Mouse (Mus musculus): ENCODE measurements at regions not wholly inside any gene's neighbourhood (a gene's known extent, or its start where the extent isn't known, plus 50 kb on each side); places are given as distances from the start of the nearest gene placed in this dataset.
A peak's percentile ranks its signal among the peaks of the same experiment; 100 is the strongest.

DNA sequence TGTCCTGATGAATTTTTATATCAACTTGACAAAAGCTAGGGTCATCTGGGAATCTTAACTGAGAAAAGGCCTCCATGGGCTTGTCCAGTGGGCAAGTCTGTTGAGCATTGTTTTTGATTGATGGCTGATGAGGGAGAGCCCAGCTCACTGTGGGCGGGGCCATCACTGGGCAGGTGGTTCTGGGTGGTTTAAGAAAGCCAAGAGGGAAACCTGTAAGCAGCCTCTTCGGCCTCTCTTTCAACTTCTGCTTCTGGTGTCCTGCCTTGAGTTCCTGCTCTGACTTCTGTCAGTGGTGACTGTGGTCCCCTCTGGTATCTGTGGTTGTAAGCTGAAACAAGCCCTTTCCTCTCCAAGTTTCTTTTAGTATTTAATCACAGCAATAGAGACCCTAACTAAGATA is 102.6 kb downstream of the 1700001O22Rik start:
- ATAC-seq (replicated peaks; ENCODE audit: low FRiP score, low TSS enrichment, poor library complexity, severe bottlenecking), result no peak

DNA sequence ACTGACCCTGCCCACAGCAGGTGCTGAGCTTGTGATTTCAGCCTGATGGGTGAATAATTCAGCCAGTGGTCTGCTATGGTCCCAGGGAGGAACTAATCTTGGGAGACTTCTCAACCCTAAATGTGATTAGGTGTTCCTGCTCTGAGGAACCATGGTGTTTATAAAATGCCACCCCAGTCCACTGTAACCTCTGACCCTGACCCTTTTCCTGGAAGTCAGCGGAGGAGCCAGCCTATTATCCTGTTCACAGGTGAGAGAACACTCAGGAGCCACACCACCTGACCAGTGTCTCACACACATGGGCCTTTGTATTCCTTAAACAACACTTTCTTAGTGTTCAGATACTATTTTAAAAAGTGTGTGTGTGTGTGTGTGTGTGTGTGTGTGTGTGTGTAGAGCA is 103.0 kb downstream of the 1700001O22Rik start:
- no peak for ATAC-seq (replicated peaks; ENCODE audit: low FRiP score, low TSS enrichment, poor library complexity, severe bottlenecking)

DNA sequence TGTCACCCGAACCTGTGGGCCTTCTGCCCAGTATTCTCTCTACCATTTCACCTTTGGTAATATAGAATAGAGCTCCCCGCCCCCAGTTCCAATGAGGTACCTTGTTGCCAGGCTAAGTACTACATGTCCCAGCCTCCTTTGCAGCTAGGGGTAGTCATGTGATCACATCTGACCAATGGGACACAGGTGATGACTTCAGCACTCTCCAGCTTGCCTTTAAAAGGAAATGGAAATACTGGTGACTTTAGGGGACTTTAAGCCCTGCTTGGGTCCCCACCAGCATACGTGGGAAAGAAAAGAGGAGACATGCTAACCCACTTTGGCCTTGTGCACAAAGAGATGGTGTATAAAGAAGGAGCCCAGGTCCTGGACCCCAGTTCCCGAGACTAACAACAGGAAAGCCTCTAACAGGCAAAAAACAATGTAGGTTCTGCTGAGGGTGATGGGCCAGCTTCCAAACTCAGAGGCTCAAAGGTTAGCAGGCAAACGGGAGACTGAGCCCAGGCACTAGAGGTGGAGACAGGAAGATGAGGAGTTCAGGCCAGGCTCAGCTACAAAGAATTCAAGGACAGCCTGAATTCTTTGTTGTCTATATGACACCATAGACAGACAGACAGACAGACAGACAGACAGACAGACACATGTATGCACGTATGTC is 103.5 kb downstream of the 1700001O22Rik start:
- peak; percentile 95 for ATAC-seq (replicated peaks; ENCODE audit: low FRiP score, low TSS enrichment, poor library complexity, severe bottlenecking)

DNA sequence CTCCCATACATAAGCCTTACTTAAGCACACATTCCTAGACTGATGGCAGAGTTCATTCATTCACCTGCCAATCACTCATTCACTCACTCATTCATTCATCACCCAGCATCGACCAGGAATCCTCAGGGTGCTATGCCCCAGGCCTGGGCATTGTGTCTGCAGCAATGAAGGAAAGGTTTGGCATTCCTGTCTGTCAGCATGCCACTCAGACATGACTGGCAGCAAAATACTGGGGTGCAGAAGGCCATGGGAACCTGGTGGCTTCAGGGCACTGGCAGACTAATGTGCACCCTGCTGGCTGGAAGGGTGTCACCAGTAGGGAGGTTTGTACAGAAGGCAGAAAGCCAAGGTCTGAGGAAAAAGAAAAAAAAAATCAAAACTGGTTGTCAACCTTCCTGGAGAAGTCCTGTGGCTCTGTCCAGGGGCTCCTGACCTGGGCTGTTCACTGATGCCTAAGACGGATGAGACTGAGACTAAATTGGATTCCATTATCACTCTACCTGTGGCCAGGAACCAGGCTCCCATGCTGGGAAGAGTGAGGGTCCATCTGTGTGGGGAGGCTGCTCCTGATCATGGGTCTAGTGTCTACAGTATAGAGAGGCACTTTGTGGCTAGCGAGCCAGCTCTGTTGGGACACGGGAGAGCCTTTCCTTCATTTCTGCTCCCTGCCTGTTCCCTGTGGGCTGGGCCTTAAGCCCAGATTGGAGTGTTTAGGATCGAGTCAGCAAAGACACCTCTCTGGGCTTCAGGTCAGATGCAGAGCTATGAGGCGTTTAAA is 104.1 kb downstream of the Cstad start:
- no peak for ATAC-seq (replicated peaks; ENCODE audit: low FRiP score, low TSS enrichment, poor library complexity, severe bottlenecking)

DNA sequence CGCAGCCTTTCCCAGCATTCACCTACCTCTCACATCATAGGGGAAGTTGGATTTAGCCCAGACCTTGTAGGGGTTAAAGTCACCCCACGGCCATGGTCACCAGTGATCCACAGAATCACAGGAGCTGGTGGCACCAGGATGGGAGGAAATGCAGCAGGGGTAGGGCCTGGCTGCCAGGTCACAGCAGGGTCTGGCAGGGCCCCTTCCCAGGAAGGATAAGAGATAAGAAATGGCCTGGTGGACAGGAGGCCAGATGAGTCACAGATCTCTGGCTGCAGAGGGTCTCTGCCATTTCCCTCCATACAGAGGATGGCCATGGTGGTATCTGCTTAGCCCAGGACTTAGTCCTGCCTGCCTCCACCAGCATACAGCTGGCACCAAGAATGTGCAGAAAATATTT is 103.0 kb downstream of the Cstad start:
- no peak for ATAC-seq (replicated peaks; ENCODE audit: low FRiP score, low TSS enrichment, poor library complexity, severe bottlenecking)

DNA sequence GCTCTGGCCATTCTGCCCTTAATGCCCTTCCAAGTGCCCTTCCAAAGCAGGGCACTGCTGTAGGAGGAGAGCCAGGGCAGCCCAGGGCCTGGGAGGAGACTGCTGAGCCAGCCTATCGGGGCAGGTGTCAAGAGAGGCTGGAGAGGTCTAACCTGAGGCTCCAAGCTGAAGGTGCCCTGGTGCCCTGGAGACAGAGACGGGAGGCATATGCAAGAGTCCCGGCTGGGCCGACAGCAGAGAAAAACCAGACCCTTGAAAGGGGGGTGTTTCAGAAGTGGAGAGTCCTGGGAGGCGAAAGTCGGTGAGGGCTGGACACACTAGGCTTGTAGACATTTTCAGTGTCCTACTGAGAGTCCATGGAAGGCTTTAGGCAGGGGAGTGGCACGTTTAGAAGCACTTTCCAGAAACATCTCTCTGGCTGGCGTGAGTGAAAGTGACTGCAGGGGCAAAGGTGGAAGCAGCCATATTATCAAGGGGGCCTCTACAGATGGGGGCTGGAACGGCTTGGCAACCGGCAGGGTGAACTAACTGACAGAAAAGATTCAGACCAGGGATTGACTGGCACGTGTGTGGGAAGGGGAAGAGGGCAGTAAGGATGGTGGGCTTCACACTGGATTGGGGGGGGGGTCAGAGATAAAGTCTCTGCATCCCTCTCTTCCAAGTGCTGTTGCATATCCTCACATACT is 101.1 kb downstream of the Cstad start:
- no peak for ATAC-seq (replicated peaks; ENCODE audit: low FRiP score, low TSS enrichment, poor library complexity, severe bottlenecking)

DNA sequence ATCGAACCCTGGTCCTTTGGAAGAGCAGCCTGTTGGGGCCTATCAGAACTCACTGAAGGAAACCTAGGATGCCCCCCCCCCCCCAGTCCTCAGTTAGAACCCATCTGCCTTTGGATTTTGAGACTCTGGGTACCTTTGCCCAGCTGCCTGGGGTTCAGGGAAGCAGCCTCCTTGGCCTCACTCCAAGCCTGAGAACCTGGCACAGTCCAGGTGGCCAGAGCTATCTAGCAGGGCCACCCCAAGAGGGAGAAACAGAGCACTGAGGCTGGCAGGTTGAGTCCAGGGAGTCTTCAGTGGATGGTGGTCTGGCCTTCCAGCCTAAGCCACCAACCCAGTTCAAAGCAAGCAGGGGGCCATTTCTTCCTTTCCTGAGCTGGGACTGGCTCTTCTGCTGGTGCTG is 100.2 kb downstream of the Cstad start:
- ATAC-seq (replicated peaks; ENCODE audit: low FRiP score, low TSS enrichment, poor library complexity, severe bottlenecking), result no peak

DNA sequence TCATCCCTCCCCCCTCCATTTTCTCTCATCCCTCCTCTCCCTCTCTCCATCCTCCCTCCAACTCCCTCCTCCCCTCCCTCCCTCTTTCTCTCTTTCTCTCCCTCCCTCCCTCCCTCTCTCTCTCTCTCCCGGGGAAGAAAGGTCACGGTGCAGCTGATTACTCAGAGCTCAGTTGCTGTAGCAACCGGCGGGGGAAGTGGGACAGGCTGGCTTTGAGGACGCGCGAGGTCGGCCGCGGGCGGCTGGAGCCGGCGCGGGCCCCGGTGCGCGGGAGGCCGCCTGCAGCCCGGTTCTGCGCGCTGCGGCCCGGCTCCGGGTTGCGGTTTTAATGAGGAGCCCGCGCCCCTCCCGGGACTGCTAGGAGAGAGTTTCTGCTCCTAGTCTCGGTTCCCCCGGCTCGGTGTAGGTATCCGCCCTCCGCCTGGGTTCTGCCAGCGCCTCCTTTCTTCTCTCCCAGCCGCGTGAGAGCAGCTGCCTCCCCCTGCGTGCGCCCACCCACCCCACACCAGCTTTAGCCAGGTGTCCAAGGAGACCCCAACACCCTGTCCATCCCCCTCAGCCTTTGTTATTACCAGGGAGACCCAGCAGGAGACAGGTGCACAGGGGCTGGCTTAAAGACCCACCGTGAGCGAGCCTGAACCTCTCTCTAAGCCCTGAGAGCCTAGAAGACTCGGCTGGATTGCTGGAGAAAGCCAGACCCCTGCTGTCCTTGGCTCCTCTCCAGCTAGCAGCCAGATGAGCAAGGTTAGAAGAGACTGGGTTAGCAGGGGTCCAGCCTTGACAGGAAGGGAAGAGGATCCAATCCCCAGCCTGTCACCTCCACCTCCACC is 98.6 kb downstream of the Cstad start:
- no peak for ATAC-seq (replicated peaks; ENCODE audit: low FRiP score, low TSS enrichment, poor library complexity, severe bottlenecking)

DNA sequence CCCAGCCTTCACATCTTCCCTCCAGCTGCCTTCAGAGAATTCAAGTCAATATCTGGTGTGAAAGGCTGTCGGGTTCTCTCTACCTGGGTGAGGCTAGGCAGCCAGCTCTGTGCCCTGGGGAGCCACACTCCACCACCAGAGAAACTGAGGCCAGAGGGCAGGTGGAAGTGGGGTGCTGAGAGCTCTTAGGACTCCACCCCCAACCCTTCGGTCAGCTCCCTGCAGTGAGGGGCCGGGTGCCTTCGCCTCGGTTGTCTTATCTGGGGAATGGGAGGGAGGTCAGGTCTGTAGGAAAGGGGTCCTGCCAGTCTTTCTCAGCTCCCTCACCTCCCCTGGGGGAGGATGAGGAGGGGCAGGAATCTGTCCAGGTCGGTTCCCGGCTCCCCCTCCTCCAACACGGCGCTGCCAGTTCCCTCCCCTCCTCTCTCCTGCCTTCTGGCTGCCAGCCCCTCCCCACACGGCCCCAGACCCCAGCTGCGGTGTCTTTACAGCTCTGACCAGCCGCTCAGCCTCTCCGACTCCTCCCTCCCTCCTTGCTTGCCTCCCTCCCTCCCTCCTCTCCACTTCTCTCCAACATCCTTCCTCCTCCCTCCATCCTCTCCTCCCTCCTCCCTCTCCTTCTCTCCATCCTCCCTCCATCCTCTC is 97.8 kb downstream of the Cstad start:
- no peak for ATAC-seq (replicated peaks; ENCODE audit: low FRiP score, low TSS enrichment, poor library complexity, severe bottlenecking)

DNA sequence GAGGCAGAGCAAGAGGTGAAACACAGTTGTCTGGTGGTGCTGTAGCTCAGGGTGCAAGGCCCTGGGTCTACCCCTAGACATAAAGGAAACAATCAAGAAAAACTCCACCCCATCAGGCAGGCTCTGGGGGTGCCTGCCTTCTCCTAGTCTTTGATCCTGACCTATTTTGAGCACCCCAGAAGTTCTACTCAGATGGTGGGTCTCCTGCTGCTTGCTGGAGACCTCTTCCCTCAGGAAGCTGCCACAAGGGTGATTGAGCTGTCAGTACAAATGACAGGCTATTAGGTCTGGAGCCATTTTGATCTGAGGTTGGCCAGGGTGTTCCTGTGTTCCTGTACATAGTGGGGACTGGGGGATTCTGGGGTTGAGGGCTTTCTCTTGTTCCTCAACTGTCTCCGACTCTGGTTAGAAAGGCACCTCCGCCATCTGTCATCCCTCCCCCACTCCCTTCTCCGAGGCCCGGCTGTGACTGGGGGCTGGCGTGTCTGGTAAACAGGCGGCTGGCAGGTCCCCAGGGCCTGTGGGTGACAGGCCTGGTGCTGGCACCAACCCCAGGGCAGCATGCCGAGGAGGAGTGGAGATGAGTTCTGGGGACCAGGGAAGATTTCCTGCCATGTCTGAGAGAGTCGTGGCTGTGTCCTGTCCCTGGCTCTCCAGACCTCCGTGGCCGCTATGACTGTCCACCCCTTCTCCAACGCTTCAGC is 97.2 kb downstream of the Cstad start:
- ATAC-seq (replicated peaks; ENCODE audit: low FRiP score, low TSS enrichment, poor library complexity, severe bottlenecking), result 0 out of 2 replicates have a peak, but pooled peaks have one; percentile 23

DNA sequence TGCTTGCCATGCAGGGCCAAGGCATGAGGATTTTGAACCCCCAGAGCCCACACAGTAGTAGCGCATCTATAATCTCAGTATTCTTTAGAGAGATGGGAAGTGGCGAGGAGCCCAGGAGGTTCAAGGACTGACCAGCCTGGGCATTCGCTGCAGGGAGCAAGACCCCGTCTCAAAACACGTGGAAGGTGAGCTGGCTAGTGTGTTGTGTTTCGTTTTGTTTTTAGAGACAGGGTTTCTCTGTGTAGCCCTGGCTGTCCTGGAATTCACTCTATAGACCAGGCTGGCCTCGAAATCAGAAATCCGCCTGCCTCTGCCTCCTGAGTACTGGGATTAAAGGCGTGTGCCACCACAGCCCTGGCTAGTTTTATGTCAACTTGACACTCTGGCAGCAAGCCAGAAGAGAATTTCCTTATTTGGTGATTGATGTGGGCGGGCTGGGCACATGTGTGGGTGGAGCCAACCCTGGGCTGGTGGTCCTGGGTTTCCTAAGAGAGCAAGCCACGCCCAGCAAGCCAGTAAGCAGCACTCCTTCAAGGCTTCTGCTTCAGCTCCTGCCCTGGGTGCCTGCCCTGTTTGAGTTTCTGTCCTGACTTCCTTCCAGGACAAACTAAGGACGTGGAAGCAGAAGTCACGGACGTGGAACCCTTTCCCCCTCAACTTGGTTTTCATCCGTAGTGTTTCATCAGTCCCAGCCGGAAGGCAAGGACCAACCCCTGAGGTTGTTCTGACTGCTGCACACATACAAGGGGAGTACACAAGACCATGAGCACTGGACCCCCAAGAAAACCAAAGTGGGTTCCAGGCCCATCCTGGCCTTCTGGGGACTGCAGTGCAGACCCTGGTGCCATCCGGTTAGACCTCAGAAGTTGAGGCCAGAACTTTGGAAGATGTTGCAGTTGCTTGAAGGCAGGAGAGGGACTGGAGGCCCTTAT is 96.4 kb downstream of the Cstad start:
- no peak for ATAC-seq (replicated peaks; ENCODE audit: low FRiP score, low TSS enrichment, poor library complexity, severe bottlenecking)

DNA sequence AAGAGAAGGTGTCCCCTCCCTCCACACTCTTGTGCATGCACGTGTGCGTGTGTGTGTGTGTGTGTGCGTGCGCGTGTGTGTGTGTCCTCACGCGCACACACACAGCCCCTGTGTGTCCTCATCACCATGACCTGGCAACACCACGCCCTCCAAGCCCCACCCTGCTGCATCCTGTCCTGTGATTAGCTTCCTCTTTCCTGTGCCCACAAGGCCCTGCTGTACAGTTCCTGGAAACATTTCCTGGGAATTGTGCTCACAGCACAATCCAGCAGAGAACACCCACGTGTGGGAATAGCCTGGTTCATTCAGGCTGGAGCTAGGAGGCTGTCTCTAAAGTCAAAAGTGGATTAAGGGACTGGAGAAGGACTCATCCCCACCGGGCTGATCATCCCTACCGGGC is 95.5 kb downstream of the Cstad start:
- ATAC-seq (replicated peaks; ENCODE audit: low FRiP score, low TSS enrichment, poor library complexity, severe bottlenecking), result 0 out of 2 replicates have a peak, but pooled peaks have one; percentile 26

DNA sequence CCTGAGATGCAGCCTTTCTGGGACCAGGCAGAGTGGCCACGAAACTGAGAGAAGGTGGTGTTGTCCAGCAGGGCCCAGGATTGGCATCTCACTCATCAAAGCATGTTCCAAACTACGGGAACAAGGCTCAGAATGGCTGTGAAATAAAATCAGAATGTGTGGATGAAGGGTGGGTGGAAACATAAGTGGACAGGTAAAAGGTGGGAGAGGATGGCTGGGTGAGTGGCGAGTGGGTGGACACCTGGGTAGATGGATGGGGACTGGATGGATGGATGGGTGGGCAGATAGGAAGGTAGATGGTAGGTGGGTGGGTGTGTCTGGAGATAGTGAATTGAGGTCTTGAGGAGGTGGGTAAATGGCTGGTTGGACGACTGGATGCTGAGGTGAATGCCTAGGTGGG is 93.6 kb downstream of the Cstad start:
- ATAC-seq (replicated peaks; ENCODE audit: low FRiP score, low TSS enrichment, poor library complexity, severe bottlenecking), result no peak

DNA sequence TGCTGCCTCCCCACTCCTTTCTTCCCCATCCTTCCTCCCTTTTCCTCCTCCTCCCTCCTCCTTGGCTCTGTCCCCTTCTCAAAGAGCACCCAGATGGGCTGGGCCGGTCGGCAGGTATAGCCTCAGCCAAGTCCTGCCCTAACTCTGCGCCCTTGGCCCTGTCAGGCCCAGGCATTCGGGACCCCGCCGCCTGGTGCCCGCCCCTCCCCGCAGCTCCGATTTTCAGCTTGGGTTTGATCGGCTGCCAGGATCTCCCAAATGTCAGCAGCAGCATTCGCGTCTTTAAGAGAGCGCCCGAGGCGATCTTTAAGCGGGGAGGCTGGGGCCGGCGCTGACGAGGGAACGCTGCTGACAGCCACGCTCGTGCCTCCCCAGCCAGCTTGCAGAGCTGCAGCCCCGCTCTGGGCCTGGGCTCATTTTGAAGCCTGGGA is 92.3 kb downstream of the Cstad start:
- ATAC-seq (replicated peaks; ENCODE audit: low FRiP score, low TSS enrichment, poor library complexity, severe bottlenecking), result no peak

DNA sequence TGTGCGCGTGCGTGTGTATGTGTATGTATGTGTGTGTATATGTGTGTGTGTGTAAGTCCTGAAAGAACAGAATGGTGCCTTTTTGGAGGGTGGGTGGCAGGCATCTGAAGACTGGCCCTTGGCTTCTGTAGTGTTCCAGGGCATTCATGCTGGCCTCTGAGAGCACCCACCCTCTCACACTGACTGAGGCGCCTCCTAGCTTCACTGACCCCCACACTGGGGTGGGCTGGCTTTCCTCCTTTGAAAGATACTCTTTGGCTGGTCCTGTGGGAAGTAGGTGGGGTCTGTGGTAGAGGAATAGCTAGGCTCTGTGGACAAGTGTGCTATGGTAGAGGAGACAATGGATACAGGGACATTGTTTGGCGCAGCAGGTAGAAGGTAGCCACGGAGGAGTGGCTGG is 91.5 kb downstream of the Cstad start:
- no peak for ATAC-seq (replicated peaks; ENCODE audit: low FRiP score, low TSS enrichment, poor library complexity, severe bottlenecking)

DNA sequence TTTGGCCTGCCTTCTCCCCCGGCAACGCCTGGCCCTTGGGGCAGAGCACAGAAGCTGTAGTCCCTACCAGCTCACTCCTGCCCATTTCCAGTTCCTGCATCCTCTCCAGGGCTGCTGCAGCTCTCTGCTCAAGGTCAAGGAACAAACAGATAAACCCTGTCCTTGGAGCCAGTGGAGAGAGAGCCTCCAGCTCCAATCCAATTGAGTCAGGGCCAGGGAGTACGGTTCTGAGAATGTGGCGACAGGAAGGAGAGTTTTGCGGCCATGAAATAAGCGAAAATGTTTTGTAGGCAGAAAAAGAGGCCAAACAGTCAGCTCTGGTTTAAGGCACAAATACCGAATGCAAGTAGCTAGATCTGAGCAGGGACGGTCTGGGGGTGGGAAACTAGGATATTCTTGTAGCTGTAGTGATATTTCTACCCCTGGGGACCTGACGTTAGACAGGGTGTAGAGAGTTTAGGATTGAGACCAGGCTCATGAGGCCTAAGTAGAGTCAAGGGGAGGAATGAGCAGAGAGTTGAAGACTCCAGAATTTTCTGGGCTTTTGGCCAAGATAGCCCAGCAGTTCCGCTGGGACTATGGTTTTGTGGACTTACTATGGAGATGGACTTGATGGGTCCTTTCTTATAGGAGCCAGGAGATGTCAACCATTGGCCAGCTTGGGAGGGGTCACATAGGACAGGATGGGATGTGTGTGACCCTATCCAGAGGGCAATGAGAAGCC is 90.5 kb downstream of the Cstad start:
- no peak for ATAC-seq (replicated peaks; ENCODE audit: low FRiP score, low TSS enrichment, poor library complexity, severe bottlenecking)

DNA sequence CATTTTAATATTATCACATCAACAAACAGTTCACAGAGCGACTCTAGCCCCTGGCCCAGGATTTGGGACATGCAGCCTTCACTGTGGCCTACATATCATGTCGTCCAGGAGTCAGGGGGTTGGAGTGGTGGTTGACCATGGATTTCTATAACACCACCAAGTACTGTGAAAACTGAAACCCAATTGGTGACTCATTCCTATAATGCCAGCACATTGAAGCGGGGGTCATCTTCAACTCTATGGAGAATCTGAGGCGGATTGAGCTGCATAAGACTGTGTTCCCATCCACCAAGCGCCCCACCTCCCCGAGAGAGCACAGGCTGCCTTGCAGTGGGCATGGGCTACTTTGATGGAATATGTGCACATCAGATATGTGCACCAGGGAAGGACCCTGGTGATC is 89.6 kb downstream of the Cstad start:
- ATAC-seq (replicated peaks; ENCODE audit: low FRiP score, low TSS enrichment, poor library complexity, severe bottlenecking), result no peak
